Mouse (Mus musculus): ENCODE measurements around the gene Ccnq. TPM values are rescaled to one million over a fixed set of nuclear protein-coding genes. Genes with fewer than 3 reads are reported as not detected.

The Ccnq gene
- total and polyA plus RNA-seq, 2 experiments from 2014 or later = 28.9 to 31.6 TPM

GRCm38 (mm10) chr11:78753183-78753582 lies 1.7 kb upstream of the Ccnq start:
- no peak overlapping the region for H3K4me2 ChIP-seq (ENCODE audit: low read depth, low read length, poor library complexity, severe bottlenecking)
- H3K9me3 ChIP-seq (ENCODE audit: low read length) = no peaks in the 10 kb centered on the region
- H3K4me3 ChIP-seq (ENCODE audit: low read depth, low read length) = no peak overlapping the region
- H3K4me1 ChIP-seq (ENCODE audit: insufficient read depth, low read length) = no peaks in the 10 kb centered on the region
- ATAC-seq (ENCODE audit: low FRiP score) = no peak
- WGBS = 88% methylated on average over 1 of the region's 1 CpGs
- DNase-seq (ENCODE audit: low spot score) = no peak
- no peaks in the 10 kb centered on the region for H3K27me3 ChIP-seq (ENCODE audit: insufficient read depth, low read length)
- H3K36me3 ChIP-seq (ENCODE audit: insufficient read depth, low read length) = no peaks in the 10 kb centered on the region
- H3K9ac ChIP-seq (replicated peaks; ENCODE audit: low read length, poor library complexity, severe bottlenecking) = no peak overlapping the region
- no peak overlapping the region for H3K27ac ChIP-seq (ENCODE audit: low read depth, low read length)
- TF ChIP-seq CTCF (IDR thresholded peaks at IDR 0.05) = no peak

- Histone ChIP-seq H3K4me1 (ENCODE audit: insufficient read depth, low read length) (no peaks in the 10 kb centered on the region), H3K27me3 (ENCODE audit: insufficient read depth, low read length) (no peaks in the 10 kb centered on the region), H3K4me2 (ENCODE audit: low read depth, low read length, poor library complexity, severe bottlenecking) (peak overlapping the region; percentile 64), H3K4me3 (ENCODE audit: low read depth, low read length) (peak overlapping the region; percentile 60), H3K9ac (replicated peaks; ENCODE audit: low read length, poor library complexity, severe bottlenecking) (peak overlapping the region; percentile 74), H3K9me3 (ENCODE audit: low read length) (no peaks in the 10 kb centered on the region), H3K27ac (ENCODE audit: low read depth, low read length) (peak overlapping the region; percentile 80), H3K36me3 (ENCODE audit: insufficient read depth, low read length) (no peaks in the 10 kb centered on the region)
- TF ChIP-seq CTCF (IDR thresholded peaks at IDR 0.05) = no peak
- no peak for DNase-seq (ENCODE audit: low spot score)
- no peak for ATAC-seq (ENCODE audit: low FRiP score)
- 7% methylated on average over 2 of the region's 2 CpGs for WGBS
Measured at GRCm38 (mm10) chr11:78751843-78752203, 294 bp upstream of the Ccnq start.

GRCm38 (mm10) chr11:78746264-78746663 lies 5.3 kb downstream of the Ccnq start:
- no peak overlapping the region for H3K9ac ChIP-seq (replicated peaks; ENCODE audit: low read length, poor library complexity, severe bottlenecking)
- no peaks in the 10 kb centered on the region for H3K4me1 ChIP-seq (ENCODE audit: insufficient read depth, low read length)
- no peaks in the 10 kb centered on the region for H3K9me3 ChIP-seq (ENCODE audit: low read length)
- no peak overlapping the region for H3K27ac ChIP-seq (ENCODE audit: low read depth, low read length)
- ATAC-seq (ENCODE audit: low FRiP score) = no peak
- no peak for TF ChIP-seq CTCF (IDR thresholded peaks at IDR 0.05)
- H3K27me3 ChIP-seq (ENCODE audit: insufficient read depth, low read length) = no peaks in the 10 kb centered on the region
- no peak for DNase-seq (ENCODE audit: low spot score)
- 91% methylated on average over 7 of the region's 7 CpGs for WGBS
- H3K36me3 ChIP-seq (ENCODE audit: insufficient read depth, low read length) = no peaks in the 10 kb centered on the region
- no peak overlapping the region for H3K4me3 ChIP-seq (ENCODE audit: low read depth, low read length)
- H3K4me2 ChIP-seq (ENCODE audit: low read depth, low read length, poor library complexity, severe bottlenecking) = no peak overlapping the region

GRCm38 (mm10) chr11:78745475-78745874 lies 6.1 kb downstream of the Ccnq start:
- Histone ChIP-seq H3K27me3 (ENCODE audit: insufficient read depth, low read length) (no peaks in the 10 kb centered on the region), H3K36me3 (ENCODE audit: insufficient read depth, low read length) (no peaks in the 10 kb centered on the region), H3K4me2 (ENCODE audit: low read depth, low read length, poor library complexity, severe bottlenecking) (no peak overlapping the region), H3K9me3 (ENCODE audit: low read length) (no peaks in the 10 kb centered on the region), H3K9ac (replicated peaks; ENCODE audit: low read length, poor library complexity, severe bottlenecking) (no peak overlapping the region), H3K4me3 (ENCODE audit: low read depth, low read length) (no peak overlapping the region), H3K4me1 (ENCODE audit: insufficient read depth, low read length) (no peaks in the 10 kb centered on the region), H3K27ac (ENCODE audit: low read depth, low read length) (no peak overlapping the region)
- no peak for ATAC-seq (ENCODE audit: low FRiP score)
- no peak for DNase-seq (ENCODE audit: low spot score)
- no peak for TF ChIP-seq CTCF (IDR thresholded peaks at IDR 0.05)
- WGBS = 59% methylated on average over 4 of the region's 4 CpGs

GRCm38 (mm10) chr11:78742461-78742860 lies 9.1 kb downstream of the Ccnq start:
- DNase-seq (ENCODE audit: low spot score) (no peak), ATAC-seq (ENCODE audit: low FRiP score) (no peak)
- no peak overlapping the region for H3K27ac ChIP-seq (ENCODE audit: low read depth, low read length)
- WGBS = 61% methylated on average over 3 of the region's 3 CpGs
- no peak for TF ChIP-seq CTCF (IDR thresholded peaks at IDR 0.05)
- no peak overlapping the region for H3K4me2 ChIP-seq (ENCODE audit: low read depth, low read length, poor library complexity, severe bottlenecking)
- H3K9ac ChIP-seq (replicated peaks; ENCODE audit: low read length, poor library complexity, severe bottlenecking) = no peak overlapping the region
- no peak overlapping the region for H3K4me3 ChIP-seq (ENCODE audit: low read depth, low read length)
- no peaks in the 10 kb centered on the region for H3K27me3 ChIP-seq (ENCODE audit: insufficient read depth, low read length)
- H3K4me1 ChIP-seq (ENCODE audit: insufficient read depth, low read length) = no peaks in the 10 kb centered on the region
- no peaks in the 10 kb centered on the region for H3K36me3 ChIP-seq (ENCODE audit: insufficient read depth, low read length)
- H3K9me3 ChIP-seq (ENCODE audit: low read length) = no peaks in the 10 kb centered on the region

- Histone ChIP-seq H3K4me1 (ENCODE audit: insufficient read depth, low read length) (no peaks in the 10 kb centered on the region), H3K9me3 (ENCODE audit: low read length) (no peaks in the 10 kb centered on the region), H3K27me3 (ENCODE audit: insufficient read depth, low read length) (no peaks in the 10 kb centered on the region), H3K36me3 (ENCODE audit: insufficient read depth, low read length) (no peaks in the 10 kb centered on the region), H3K4me3 (ENCODE audit: low read depth, low read length) (no peak overlapping the region), H3K4me2 (ENCODE audit: low read depth, low read length, poor library complexity, severe bottlenecking) (no peak overlapping the region), H3K9ac (replicated peaks; ENCODE audit: low read length, poor library complexity, severe bottlenecking) (no peak overlapping the region), H3K27ac (ENCODE audit: low read depth, low read length) (no peak overlapping the region)
- TF ChIP-seq CTCF (IDR thresholded peaks at IDR 0.05) = no peak
- DNase-seq (ENCODE audit: low spot score) = peak; percentile 12
- ATAC-seq (ENCODE audit: low FRiP score) = no peak
- WGBS = 30% methylated on average over 7 of the region's 7 CpGs
Measured at GRCm38 (mm10) chr11:78741958-78742357, 9.6 kb downstream of the Ccnq start.
